Mouse (Mus musculus) cerebellum, adult 2 months (tissue): Measurements from ENCODE around the gene Tmem120a. TPM values are rescaled to one million over a fixed set of nuclear protein-coding genes. Genes with fewer than 3 reads are reported as not detected.
A peak's percentile ranks its signal among the peaks of the same experiment; 100 is the strongest.

Experiments used
- DNase-seq, 2 experiments: peaks; one replicate each; pipeline ENCODE4 v3.0.0; 2021
- H3K27ac ChIP-seq: fragments of 200-500 bp; 2 replicates; pipeline ENCODE4 v1.5.1; 2012; ENCODE audit warnings: low read length, control low read depth, inconsistent platforms; ENCODE audit not compliant: insufficient read depth
- H3K27me3 ChIP-seq: fragments of 200-500 bp; 2 replicates; pipeline ENCODE4 v1.6.1; 2012; ENCODE audit warnings: inconsistent platforms, mild to moderate bottlenecking, low read length, moderate library complexity; ENCODE audit not compliant: control insufficient read depth, insufficient read depth
- H3K4me1 ChIP-seq: fragments of 200-500 bp; 2 replicates; pipeline ENCODE4 v1.6.1; 2011; ENCODE audit warnings: low read length; ENCODE audit not compliant: control insufficient read depth, insufficient read depth
- H3K4me3 ChIP-seq: fragments of 200-500 bp; replicated peaks from 2 replicates; pipeline ENCODE3; 2011; ENCODE audit warnings: mild to moderate bottlenecking, low read depth, low read length, control low read depth; ENCODE audit not compliant: insufficient read depth
- CTCF ChIP-seq: fragments of 200-500 bp; IDR thresholded peaks from 2 replicates; pipeline ENCODE4 v1.5.1; 2011; ENCODE audit warnings: low read depth, mild to moderate bottlenecking, control low read depth, low read length, moderate library complexity, borderline replicate concordance; ENCODE audit not compliant: insufficient read depth
- POLR2A ChIP-seq: fragments of 200-500 bp; IDR thresholded peaks from 2 replicates; pipeline ENCODE4 v1.6.1; 2011; ENCODE audit warnings: low read length, control low read depth, borderline replicate concordance; ENCODE audit not compliant: insufficient read depth
- WGBS: fragments of 180-500 bp; shearing (Covaris S2); methylation state at CpG from one replicate; pipeline ENCODE4 v1.1.7; 2018; 5-methylcytosine and 5-hydroxymethylcytosine counted together
- polyA plus RNA-seq: library from polyadenylated mRNA; depleted of rRNA; stranded (reverse); fragments of >200 nt; gene quantifications from 2 replicates; pipeline ENCODE4 v1.2.3, GENCODE M21; 2012; rRNA removed

Gene Tmem120a
- polyA plus RNA-seq: 14.8 and 15.6 TPM in 2 replicates

GRCm38 (mm10) chr5:135743741-135744609 lies at the start of gene Tmem120a:
Gene Tmem120a, minus strand, starts transcription at chr5:135744448.
- WGBS: under 1% methylated on average over 60 of the region's 60 CpGs
- TF ChIP-seq POLR2A (peak; percentile 33; the same call in 1 of the 2 replicates), CTCF (no peak)
- H3K27me3 ChIP-seq: no peaks in the 10 kb centered on the region

DNA sequence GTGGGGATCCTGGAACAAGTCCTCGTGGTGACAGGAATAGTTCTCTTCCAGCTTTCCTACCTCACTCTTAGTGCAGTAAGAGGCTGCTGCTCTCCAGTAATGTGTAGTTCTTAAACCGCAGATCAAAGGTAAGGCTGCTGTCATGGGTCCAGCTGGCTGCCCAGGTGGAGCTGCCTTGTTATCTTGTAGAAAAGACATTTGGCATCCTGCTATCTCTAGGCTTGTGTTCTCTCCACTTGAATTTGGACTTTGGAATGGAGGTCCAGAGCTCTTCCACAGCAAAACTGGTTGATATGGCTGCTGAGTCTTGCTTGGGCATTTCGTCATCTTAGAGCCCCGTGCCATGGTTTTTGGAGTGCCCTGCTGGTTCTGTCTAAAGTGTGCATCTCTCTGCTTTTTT lies 38.7 kb upstream of the Tmem120a start:
- Histone ChIP-seq H3K4me1 (peaks cover 11% of the 10 kb centered on the region; the same call in 1 of the 2 replicates), H3K27ac (no peak overlapping the region), H3K4me3 (no peak overlapping the region), H3K27me3 (no peaks in the 10 kb centered on the region)
- 76% methylated on average over 4 of the region's 4 CpGs for WGBS
- no peak for TF ChIP-seq CTCF
- no peak for DNase-seq

More at GRCm38 (mm10) chr5:135743741-135744609, at the start of gene Tmem120a:
- Histone ChIP-seq H3K4me1 (0 out of 2 replicates have a peak, but pooled peaks cover 4% of the 10 kb centered on the region), H3K4me3 (peak within 1 kb of the TSS; percentile 86), H3K27ac (peak within 1 kb of the TSS; percentile 12; the same call in 1 of the 2 replicates)
- peak; percentile 93 to 94 for DNase-seq

DNA sequence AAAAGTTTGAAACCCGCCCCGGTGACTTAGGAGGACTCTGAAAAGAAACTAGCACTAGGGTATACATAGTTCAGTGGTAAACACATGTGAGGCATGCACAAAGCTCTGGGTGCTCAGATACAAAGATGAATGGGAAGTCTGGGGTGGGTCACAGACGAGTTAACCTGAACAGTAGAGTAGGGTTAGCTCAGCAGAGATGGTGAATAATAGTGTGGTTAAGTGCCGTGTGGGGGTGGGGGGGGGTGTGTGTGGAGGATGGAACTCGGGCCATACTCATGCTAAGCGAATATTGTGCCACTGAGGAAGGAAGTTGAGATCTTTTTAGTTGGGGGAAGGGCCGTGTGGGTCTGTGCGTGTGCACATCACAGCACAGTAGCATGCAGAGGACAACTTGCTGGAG lies 36.1 kb upstream of the Tmem120a start:
- 61% methylated on average over 8 of the region's 8 CpGs for WGBS
- TF ChIP-seq CTCF: no peak
- TF ChIP-seq POLR2A: no peak
- peak overlapping the region; percentile 8 for H3K4me3 ChIP-seq

DNA sequence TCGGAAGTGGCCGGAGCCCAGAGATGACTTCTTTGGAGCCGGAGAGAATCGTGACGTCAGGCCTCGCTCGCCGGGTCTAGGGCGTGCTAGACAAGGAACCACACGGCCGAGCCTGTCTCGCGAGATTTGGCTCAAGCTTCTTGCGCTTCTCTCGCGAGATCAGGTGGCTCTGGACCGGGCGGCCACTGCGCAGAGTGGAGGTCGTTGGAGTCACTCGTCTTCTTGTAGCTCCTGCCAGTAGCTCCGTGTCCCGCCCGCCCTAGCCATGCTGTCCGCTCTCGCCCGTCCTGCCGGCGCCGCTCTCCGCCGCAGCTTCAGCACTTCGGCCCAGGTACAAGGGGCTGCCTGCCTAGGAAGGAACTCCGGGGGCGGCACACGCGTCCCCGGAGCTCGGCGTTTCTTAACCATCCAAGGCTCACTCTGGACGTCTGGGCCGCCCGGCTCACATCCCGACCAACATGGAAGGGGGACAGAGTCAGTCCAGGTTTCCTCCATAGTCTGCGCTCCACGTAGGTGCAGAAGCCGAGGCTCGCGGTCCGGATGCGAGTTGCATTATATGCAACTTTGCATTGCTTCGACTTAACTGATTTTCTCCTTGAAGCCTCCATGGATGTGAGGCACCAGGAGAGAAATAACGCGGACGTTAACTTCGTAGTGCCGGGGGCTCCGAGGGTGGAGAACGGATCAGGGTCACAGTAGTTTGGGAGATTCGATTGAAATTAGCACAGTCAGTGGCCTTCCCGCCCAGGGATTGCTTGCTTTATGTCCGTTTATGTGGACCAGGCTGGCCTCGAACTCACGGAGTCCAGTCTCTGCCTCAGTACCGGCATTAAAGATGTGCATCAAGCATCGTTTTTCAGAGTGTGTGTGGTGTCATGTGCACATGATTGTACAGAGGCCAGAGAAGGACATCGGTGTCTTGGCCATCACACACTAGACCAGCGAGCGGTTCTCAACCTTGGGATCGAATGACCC lies 34.5 kb upstream of the Tmem120a start, which contains the start of gene Mdh2:
TSS of gene Mdh2 (plus strand) at position 10 of the 975 bp plus-strand sequence.
- under 1% methylated on average over 70 of the region's 70 CpGs for WGBS
- peak within 1 kb of the TSS; percentile 95 for H3K4me3 ChIP-seq
- H3K4me1 ChIP-seq: peaks cover 11% of the 10 kb centered on the region; the same call in 1 of the 2 replicates
- no peak for TF ChIP-seq CTCF
- TF ChIP-seq POLR2A: peak; percentile 99
- peak within 1 kb of the TSS; percentile 94 for H3K27ac ChIP-seq
- H3K27me3 ChIP-seq: no peaks in the 10 kb centered on the region
- peak; percentile 99 to 100 for DNase-seq

More for the DNA sequence above, 36.1 kb upstream of the Tmem120a start:
- peaks cover 11% of the 10 kb centered on the region; the same call in 1 of the 2 replicates for H3K4me1 ChIP-seq
- H3K27ac ChIP-seq: no peak overlapping the region
- no peak for DNase-seq
- no peaks in the 10 kb centered on the region for H3K27me3 ChIP-seq

DNA sequence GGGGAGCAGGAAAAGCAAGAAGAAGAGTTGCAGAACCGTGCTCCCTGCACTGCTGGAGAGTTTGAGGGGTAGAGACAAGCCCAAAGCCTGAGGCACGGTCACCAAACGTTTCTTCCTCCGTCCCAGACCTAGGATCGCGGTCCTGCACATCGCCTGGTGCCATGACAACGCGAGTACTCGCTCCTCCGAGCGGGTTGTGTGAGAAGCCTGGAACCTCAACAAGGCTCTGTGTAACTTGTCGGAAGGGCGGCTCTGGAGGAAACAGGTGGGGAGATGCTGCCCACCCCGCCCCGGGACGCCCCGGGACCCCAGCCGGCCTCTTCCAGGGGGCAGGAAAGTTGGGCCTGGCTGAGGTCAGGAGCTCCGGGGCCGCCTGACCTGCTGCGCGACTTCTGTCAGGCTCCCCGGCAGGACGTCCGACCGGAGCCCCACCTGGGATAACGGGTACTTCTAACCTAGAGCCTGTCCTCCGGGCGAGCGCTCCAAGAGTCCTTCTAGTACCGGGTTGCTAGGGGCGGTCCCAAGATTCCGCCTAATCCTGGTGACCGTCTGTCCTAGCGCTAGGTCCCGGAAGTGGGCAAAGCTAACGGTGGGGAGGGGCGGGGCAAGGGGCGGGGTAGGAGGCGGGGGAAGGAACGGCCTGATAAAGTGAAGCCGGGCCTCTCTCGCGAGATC lies 33.7 kb upstream of the Tmem120a start, which contains the start of gene Styxl1:
TSS of gene Styxl1 (minus strand) at position 590 of the 675 bp plus-strand sequence.
- Histone ChIP-seq H3K27ac (peak within 1 kb of the TSS; percentile 94), H3K27me3 (no peaks in the 10 kb centered on the region), H3K4me3 (peak within 1 kb of the TSS; percentile 95), H3K4me1 (peaks cover 11% of the 10 kb centered on the region; the same call in 1 of the 2 replicates)
- WGBS: under 1% methylated on average over 45 of the region's 45 CpGs
- DNase-seq: no peak
- TF ChIP-seq POLR2A (no peak), CTCF (no peak)

- Histone ChIP-seq H3K4me1 (peaks cover 7% of the 10 kb centered on the region; the same call in 1 of the 2 replicates), H3K27ac (no peak overlapping the region), H3K27me3 (no peaks in the 10 kb centered on the region), H3K4me3 (no peak overlapping the region)
- no peak for DNase-seq
- WGBS: 51% methylated on average over 4 of the region's 4 CpGs
- no peak for TF ChIP-seq CTCF
- TF ChIP-seq POLR2A: no peak
Observed at GRCm38 (mm10) chr5:135776546-135776945, 32.3 kb upstream of the Tmem120a start.

- no peak for TF ChIP-seq POLR2A
- TF ChIP-seq CTCF: no peak
- Histone ChIP-seq H3K4me3 (no peak overlapping the region), H3K27me3 (no peaks in the 10 kb centered on the region), H3K4me1 (no peaks in the 10 kb centered on the region), H3K27ac (no peak overlapping the region)
- no peak for DNase-seq
- WGBS: 63% methylated on average over 3 of the region's 3 CpGs
Observed at GRCm38 (mm10) chr5:135772519-135772918, 28.3 kb upstream of the Tmem120a start.
